Mouse (Mus musculus): ENCODE data around the gene a.

DNA sequence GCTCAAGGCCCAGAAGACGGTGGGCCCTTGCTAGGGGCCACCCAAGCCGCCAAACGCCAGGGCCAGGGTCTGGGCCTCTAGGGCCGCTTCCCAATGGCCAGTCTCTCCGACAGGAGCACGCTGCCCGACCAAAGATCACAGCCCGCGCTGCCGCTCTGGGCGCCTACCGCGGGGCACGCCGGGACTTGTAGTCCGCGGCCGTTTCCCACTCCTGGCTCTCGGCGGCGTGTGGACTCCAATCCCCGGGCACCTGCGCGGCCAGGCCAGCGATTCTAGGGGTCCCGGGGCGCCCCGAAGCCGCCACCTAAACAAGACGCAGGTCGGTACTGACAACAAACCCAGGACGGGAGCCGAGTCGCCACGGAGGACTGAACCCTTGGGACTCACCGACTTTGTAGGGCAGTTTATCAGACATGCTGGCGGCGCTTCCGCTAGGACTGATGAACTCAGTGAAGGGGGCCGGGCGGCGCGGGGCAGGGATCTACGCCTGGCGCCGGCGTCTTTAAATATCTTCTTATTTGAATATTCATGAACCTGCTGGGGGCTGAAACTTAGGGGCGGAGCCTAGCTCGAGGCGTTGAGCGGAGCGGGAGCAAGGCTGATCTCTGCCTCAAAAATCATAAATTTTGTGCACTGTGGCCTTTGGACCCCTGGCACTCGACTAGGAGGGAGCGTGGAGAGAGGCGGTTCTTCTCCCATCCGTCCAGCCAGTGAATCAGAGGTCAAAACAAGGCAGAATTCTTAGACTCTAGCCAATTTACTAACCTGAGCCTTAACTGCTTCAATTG is 283.0 kb downstream of the a start, which contains the start of gene Ahcy:
- no peak for TF ChIP-seq CTCF (IDR thresholded peaks at IDR 0.05; ENCODE audit: control insufficient read depth, insufficient read depth, insufficient read length)
- TF ChIP-seq MYOD1 (IDR thresholded peaks at IDR 0.05; ENCODE audit: control insufficient read depth, insufficient read length, low read depth) = no peak
- TF ChIP-seq USF1 (IDR thresholded peaks at IDR 0.05; ENCODE audit: low read depth) = no peak
- no peak for TF ChIP-seq CEBPB (IDR thresholded peaks at IDR 0.05; ENCODE audit: low read depth)
- peak; percentile 18 for TF ChIP-seq MAX (IDR thresholded peaks at IDR 0.05)
